Mouse (Mus musculus) testis, adult 2 months (tissue): ENCODE measurements at regions not wholly inside any gene's neighbourhood (a gene's known extent, or its start where the extent isn't known, plus 50 kb on each side); places are given as distances from the start of the nearest gene placed in this dataset.

Experiments used
- H3K27ac ChIP-seq: fragments of 200-500 bp; 2 replicates; pipeline ENCODE4 v1.5.1; 2012; ENCODE audit warnings: low read depth, low read length; ENCODE audit not compliant: control insufficient read depth, insufficient read depth
- H3K27me3 ChIP-seq: fragments of 200-500 bp; 2 replicates; pipeline ENCODE4 v1.6.1; 2012; ENCODE audit warnings: mild to moderate bottlenecking, low read length, moderate library complexity; ENCODE audit not compliant: control insufficient read depth, insufficient read depth
- H3K36me3 ChIP-seq: fragments of 200-500 bp; 2 replicates; pipeline ENCODE4 v1.6.1; 2012; ENCODE audit warnings: mild to moderate bottlenecking, low read length; ENCODE audit not compliant: control insufficient read depth, insufficient read depth
- H3K4me1 ChIP-seq: fragments of 200-500 bp; 2 replicates; pipeline ENCODE4 v1.6.1; 2012; ENCODE audit warnings: low read length; ENCODE audit not compliant: control insufficient read depth, insufficient read depth
- H3K4me3 ChIP-seq: fragments of 200-500 bp; 2 replicates; pipeline ENCODE4 v1.5.1; 2012; ENCODE audit warnings: low read depth, mild to moderate bottlenecking, low read length, moderate library complexity, mixed read lengths; ENCODE audit not compliant: control insufficient read depth
- CTCF ChIP-seq: fragments of 200-500 bp; IDR thresholded peaks from 2 replicates; pipeline ENCODE4 v1.5.1; 2012; ENCODE audit warnings: low read depth, mild to moderate bottlenecking, inconsistent platforms, low read length, moderate library complexity; ENCODE audit not compliant: control insufficient read depth, insufficient read depth, insufficient replicate concordance
- POLR2A ChIP-seq: fragments of 200-500 bp; IDR thresholded peaks from 2 replicates; pipeline ENCODE4 v1.6.1; 2012; ENCODE audit warnings: low read depth, mild to moderate bottlenecking, inconsistent platforms, low read length, moderate library complexity; ENCODE audit not compliant: control insufficient read depth

DNA sequence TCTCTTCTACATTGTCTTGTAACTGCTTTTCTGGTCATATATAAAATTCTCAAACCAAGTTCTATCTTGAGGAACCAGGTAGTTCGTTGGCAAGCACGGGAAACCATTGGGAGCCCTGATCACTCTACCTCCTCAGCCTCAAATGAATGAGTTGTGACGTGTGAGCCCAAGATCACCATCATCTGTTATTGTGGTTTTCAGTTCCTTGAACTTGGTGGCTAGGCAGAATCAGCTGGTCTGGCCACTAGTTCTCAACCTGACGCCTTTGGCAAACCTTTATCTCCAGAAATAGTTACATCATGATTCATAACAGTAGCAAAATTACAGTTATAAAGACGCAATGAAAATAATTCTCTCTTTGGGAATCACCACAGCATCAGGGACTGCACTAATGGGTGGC is 209.7 kb upstream of the Dusp10 start:
- no peak overlapping the region for H3K27ac ChIP-seq
- no peaks in the 10 kb centered on the region for H3K27me3 ChIP-seq
- H3K4me3 ChIP-seq: no peak overlapping the region
- H3K36me3 ChIP-seq: no peaks in the 10 kb centered on the region
- TF ChIP-seq POLR2A: no peak
- TF ChIP-seq CTCF: no peak
- H3K4me1 ChIP-seq: no peaks in the 10 kb centered on the region

DNA sequence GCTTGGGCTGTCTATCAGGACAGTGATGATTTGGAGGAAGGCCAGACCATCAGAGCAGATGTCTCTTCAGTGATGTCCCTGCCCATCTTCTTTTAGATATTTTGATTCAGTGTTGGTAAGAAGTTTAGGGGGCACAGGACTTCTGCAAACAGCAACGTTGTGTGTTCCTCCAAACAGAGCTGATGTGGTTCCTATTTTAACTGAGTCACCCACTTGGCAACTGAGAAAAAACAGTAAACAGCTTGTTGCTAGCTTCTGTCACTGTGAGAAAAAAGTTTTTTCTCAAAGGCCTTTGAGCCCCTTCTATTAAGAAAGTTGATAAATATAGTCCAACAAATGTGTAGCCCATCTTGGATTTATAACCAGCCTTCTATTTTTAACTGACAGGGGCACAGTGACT is 209.3 kb upstream of the Dusp10 start:
- no peaks in the 10 kb centered on the region for H3K27me3 ChIP-seq
- H3K4me1 ChIP-seq: no peaks in the 10 kb centered on the region
- no peak overlapping the region for H3K4me3 ChIP-seq
- no peak for TF ChIP-seq CTCF
- no peak for TF ChIP-seq POLR2A
- no peak overlapping the region for H3K27ac ChIP-seq
- H3K36me3 ChIP-seq: no peaks in the 10 kb centered on the region

DNA sequence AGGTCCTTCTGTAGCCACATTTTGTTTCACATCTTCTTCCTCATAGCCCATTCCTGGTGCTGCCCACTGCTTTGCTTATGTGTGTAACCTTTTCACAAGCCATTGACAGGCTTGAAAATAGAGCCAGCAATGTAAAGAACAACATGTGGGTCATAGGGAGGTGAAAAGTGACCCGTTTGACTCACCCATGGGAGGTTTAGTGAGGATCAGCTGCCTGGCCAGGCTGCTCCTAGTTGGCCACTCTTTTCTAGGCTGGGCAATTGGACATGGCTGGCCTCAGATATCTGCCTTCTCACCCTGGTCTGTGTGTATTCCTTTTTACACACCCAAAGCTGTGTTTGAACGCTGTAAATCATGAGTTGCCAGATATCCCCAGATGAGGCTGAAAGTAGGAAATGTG is 208.8 kb upstream of the Dusp10 start:
- no peaks in the 10 kb centered on the region for H3K36me3 ChIP-seq
- H3K4me3 ChIP-seq: no peak overlapping the region
- H3K4me1 ChIP-seq: no peaks in the 10 kb centered on the region
- no peaks in the 10 kb centered on the region for H3K27me3 ChIP-seq
- TF ChIP-seq CTCF (no peak), POLR2A (no peak)
- H3K27ac ChIP-seq: no peak overlapping the region

DNA sequence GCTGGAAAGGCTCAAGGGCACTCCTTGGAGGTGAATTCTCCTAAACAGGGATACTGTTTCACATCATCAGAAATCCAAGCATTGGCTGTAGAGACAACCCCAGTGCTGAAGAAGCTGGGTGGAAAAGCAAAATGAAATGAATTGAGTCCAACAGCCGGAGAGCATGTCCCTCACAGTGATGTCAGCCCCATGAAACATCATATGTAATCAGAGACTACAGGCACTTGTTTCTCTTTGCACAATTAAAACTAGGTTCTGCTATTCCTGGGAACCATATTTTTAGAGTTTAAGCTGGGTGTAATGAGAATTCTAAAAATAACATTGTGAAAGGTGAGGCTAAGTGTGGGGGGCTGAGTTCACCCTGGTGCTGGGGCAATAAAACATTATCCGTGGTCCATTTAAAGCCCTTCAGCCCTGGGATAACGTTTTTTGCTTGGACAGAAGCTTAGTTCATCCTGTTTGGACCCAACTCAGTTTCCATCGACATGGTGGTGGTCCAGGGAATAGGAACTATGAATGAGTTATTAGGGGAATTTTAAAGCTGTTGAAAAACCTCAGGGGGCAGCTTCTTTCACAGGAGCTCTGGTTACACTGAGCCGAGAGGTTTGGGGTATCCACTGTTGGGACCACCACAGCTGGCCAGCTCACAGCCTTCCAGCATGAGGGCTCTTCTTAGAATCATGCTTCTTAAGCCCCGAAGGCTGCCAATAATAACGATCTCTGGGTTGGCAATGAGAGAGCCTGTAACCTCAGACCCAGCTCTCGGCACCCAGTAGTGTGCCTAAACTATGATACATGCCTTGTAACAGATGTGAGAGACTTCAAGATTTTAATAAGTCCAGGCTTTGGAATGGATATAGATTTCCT is 206.0 kb upstream of the Dusp10 start:
- no peaks in the 10 kb centered on the region for H3K4me1 ChIP-seq
- no peak for TF ChIP-seq CTCF
- TF ChIP-seq POLR2A: no peak
- H3K27ac ChIP-seq: no peak overlapping the region
- no peaks in the 10 kb centered on the region for H3K27me3 ChIP-seq
- H3K4me3 ChIP-seq: no peak overlapping the region
- no peaks in the 10 kb centered on the region for H3K36me3 ChIP-seq

DNA sequence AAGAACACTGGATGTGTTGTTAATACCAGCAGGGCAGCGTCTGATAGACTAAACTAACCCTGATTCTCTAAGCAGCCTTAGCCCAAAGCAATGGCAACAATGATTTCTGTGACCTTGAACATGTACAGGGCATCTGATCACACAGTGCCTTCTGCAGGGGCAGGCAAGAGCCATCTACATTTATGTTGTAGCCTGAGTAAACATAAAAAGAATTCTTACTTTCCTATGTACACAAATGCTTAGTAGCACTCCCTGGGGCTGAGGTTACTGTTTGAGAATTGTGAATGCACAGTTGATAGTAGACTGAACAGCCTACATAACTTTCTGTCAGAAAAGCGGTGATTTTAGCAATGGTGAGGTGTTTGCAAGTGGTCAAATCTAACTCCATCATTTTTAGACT is 204.9 kb upstream of the Dusp10 start:
- H3K36me3 ChIP-seq: no peaks in the 10 kb centered on the region
- H3K27me3 ChIP-seq: no peaks in the 10 kb centered on the region
- H3K27ac ChIP-seq: no peak overlapping the region
- no peak for TF ChIP-seq POLR2A
- no peak for TF ChIP-seq CTCF
- H3K4me3 ChIP-seq: no peak overlapping the region
- no peaks in the 10 kb centered on the region for H3K4me1 ChIP-seq

DNA sequence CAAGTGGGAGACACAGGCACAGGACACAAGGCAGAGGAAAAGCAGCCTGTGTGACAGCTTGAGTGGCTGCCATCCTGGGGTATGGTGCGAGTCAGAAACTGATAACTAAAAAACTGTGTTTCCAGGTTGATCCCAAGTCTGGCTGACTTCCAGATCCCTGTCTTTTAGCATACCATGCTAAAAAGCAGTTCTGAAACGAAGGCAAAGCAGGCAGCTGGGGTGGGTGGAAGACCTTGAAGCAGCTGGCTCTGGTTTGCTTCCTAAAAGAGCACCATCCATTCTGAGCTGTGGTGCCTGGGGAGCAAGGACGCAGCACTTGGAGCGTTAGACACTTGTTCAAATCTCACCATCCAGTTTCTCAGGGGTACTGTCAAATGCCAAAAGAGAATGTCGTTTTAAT is 192.5 kb upstream of the Dusp10 start:
- no peak overlapping the region for H3K27ac ChIP-seq
- H3K4me3 ChIP-seq: no peak overlapping the region
- no peaks in the 10 kb centered on the region for H3K4me1 ChIP-seq
- TF ChIP-seq POLR2A: no peak
- TF ChIP-seq CTCF: no peak
- no peaks in the 10 kb centered on the region for H3K36me3 ChIP-seq
- H3K27me3 ChIP-seq: no peaks in the 10 kb centered on the region

DNA sequence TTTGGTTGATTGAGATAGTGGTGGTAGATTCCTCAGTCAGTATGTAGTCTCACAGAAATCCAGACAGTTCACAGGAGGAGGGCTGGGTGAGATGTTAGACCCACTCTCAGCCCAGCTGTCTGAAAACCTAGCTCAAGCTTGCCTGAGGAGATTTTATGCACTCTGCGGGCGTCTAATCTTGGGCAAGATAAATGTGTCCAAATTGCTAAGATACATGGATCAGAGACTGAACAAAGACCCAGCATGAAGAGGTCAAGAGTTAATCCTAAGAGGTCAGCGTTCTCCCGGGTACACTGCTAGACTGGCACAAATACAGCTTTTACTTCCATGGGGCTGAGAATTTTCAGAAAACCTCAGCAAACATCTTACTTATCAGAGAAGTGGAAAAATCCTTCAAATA is 186.8 kb upstream of the Dusp10 start:
- Histone ChIP-seq H3K4me3 (no peak overlapping the region), H3K27ac (no peak overlapping the region), H3K4me1 (no peaks in the 10 kb centered on the region), H3K36me3 (no peaks in the 10 kb centered on the region), H3K27me3 (no peaks in the 10 kb centered on the region)
- no peak for TF ChIP-seq CTCF
- TF ChIP-seq POLR2A: no peak
